Mouse (Mus musculus) olfactory bulb, adult 2 months (tissue): Measurements from ENCODE around the gene Tmem54. TPM values are rescaled to one million over a fixed set of nuclear protein-coding genes. Genes with fewer than 3 reads are reported as not detected.

ENCODE experiments used
- H3K27ac ChIP-seq: fragments of 200-500 bp; 2 replicates; pipeline ENCODE4 v1.5.1; 2012; ENCODE audit warnings: low read depth, low read length; ENCODE audit not compliant: insufficient read depth
- H3K4me1 ChIP-seq: fragments of 200-500 bp; 2 replicates; pipeline ENCODE4 v1.6.1; 2012; ENCODE audit warnings: low read length; ENCODE audit not compliant: control insufficient read depth, insufficient read depth
- H3K4me3 ChIP-seq: fragments of 200-500 bp; 2 replicates; pipeline ENCODE4 v1.5.1; 2012; ENCODE audit warnings: mild to moderate bottlenecking, low read depth, low read length, moderate library complexity; ENCODE audit not compliant: insufficient read depth
- CTCF ChIP-seq: fragments of 200-500 bp; IDR thresholded peaks from 2 replicates; pipeline ENCODE4 v1.5.1; 2012; ENCODE audit warnings: low read depth, mild to moderate bottlenecking, low read length, moderate library complexity; ENCODE audit not compliant: insufficient read depth
- POLR2A ChIP-seq: fragments of 200-500 bp; IDR thresholded peaks from 2 replicates; pipeline ENCODE4 v1.6.1; 2012; ENCODE audit warnings: mild to moderate bottlenecking, low read depth, low read length, moderate library complexity; ENCODE audit not compliant: insufficient read depth
- WGBS: fragments of 180-500 bp; shearing (Covaris S2); methylation state at CpG from one replicate; pipeline ENCODE4 v1.1.7; 2018; 5-methylcytosine and 5-hydroxymethylcytosine counted together
- polyA plus RNA-seq: library from polyadenylated mRNA; stranded (reverse); fragments of >200 nt; gene quantifications from 2 replicates; pipeline ENCODE4 v1.2.4, GENCODE M21; 2012; ENCODE audit warnings: low replicate concordance; ENCODE audit not compliant: missing spikeins, insufficient read depth, insufficient read length

The Tmem54 gene
- polyA plus RNA-seq, 1 experiment: not detected

GRCm38 (mm10) chr4:129065688-129066236 lies 39.6 kb upstream of the Tmem54 start:
- no peak overlapping the region for H3K4me3 ChIP-seq
- no peak for TF ChIP-seq CTCF
- H3K4me1 ChIP-seq: peaks cover 2% of the 10 kb centered on the region; the same call in 1 of the 2 replicates
- H3K27ac ChIP-seq: no peak overlapping the region

- Histone ChIP-seq H3K4me1 (peaks cover 5% of the 10 kb centered on the region), H3K27ac (no peak overlapping the region), H3K4me3 (no peak overlapping the region)
- WGBS: 58% methylated on average over 5 of the region's 5 CpGs
- no peak for TF ChIP-seq POLR2A
- TF ChIP-seq CTCF: no peak
Measured at GRCm38 (mm10) chr4:129067638-129068415, 37.5 kb upstream of the Tmem54 start.

GRCm38 (mm10) chr4:129068848-129069247 lies 36.5 kb upstream of the Tmem54 start:
- TF ChIP-seq POLR2A: no peak
- no peak for TF ChIP-seq CTCF
- WGBS: 96% methylated on average over 4 of the region's 4 CpGs
- no peak overlapping the region for H3K27ac ChIP-seq

GRCm38 (mm10) chr4:129079126-129079525 lies 26.2 kb upstream of the Tmem54 start:
- no peak for TF ChIP-seq POLR2A
- no peak for TF ChIP-seq CTCF
- H3K27ac ChIP-seq: no peak overlapping the region
- peaks cover 10% of the 10 kb centered on the region for H3K4me1 ChIP-seq
- H3K4me3 ChIP-seq: no peak overlapping the region
- 88% methylated on average over 9 of the region's 9 CpGs for WGBS

More at GRCm38 (mm10) chr4:129068848-129069247, 36.5 kb upstream of the Tmem54 start:
- Histone ChIP-seq H3K4me1 (peaks cover 5% of the 10 kb centered on the region), H3K4me3 (no peak overlapping the region)

- peaks cover 10% of the 10 kb centered on the region for H3K4me1 ChIP-seq
- TF ChIP-seq POLR2A (no peak), CTCF (no peak)
- 0 out of 2 replicates have a peak overlapping the region, but pooled peaks have one; percentile 9 for H3K27ac ChIP-seq
- 89% methylated on average over 7 of the region's 7 CpGs for WGBS
- H3K4me3 ChIP-seq: no peak overlapping the region
Measured at GRCm38 (mm10) chr4:129081041-129081440, 24.3 kb upstream of the Tmem54 start.

GRCm38 (mm10) chr4:129081512-129081911 lies 23.8 kb upstream of the Tmem54 start:
- TF ChIP-seq CTCF (no peak), POLR2A (no peak)
- Histone ChIP-seq H3K4me3 (no peak overlapping the region), H3K4me1 (peaks cover 10% of the 10 kb centered on the region), H3K27ac (0 out of 2 replicates have a peak overlapping the region, but pooled peaks have one; percentile 9)
- WGBS: 18% methylated on average over 6 of the region's 6 CpGs

GRCm38 (mm10) chr4:129081939-129082338 lies 23.4 kb upstream of the Tmem54 start:
- no peak overlapping the region for H3K4me3 ChIP-seq
- 62% methylated on average over 3 of the region's 3 CpGs for whole genome bisulfite sequencing
- peaks cover 10% of the 10 kb centered on the region for H3K4me1 ChIP-seq
- TF ChIP-seq POLR2A: no peak
- TF ChIP-seq CTCF: no peak
- H3K27ac ChIP-seq: no peak overlapping the region

- H3K4me3 ChIP-seq: no peak overlapping the region
- no peak overlapping the region for H3K27ac ChIP-seq
- 47% methylated on average over 10 of the region's 10 CpGs for WGBS
- peaks cover 10% of the 10 kb centered on the region for H3K4me1 ChIP-seq
- peak; percentile 33; the same call in 1 of the 2 replicates for TF ChIP-seq CTCF
- TF ChIP-seq POLR2A: no peak
Measured at GRCm38 (mm10) chr4:129082379-129083115, 22.8 kb upstream of the Tmem54 start.

GRCm38 (mm10) chr4:129084896-129085295 lies 20.5 kb upstream of the Tmem54 start:
- WGBS: 91% methylated on average over 9 of the region's 9 CpGs
- no peak overlapping the region for H3K4me3 ChIP-seq
- H3K4me1 ChIP-seq: peaks cover 10% of the 10 kb centered on the region
- no peak overlapping the region for H3K27ac ChIP-seq
- TF ChIP-seq CTCF (no peak), POLR2A (no peak)
